Mouse (Mus musculus) MEL (cell line): ENCODE results near the gene Slc32a1. TPM values are rescaled to one million over a fixed set of nuclear protein-coding genes. Genes with fewer than 3 reads are reported as not detected.

Experiments
- DNase-seq: peaks from one replicate; pipeline ENCODE4 v3.0.0; 2011; ENCODE audit warnings: low read depth, low spot score
- H3K27ac ChIP-seq: 2 replicates; pipeline ENCODE4 v1.5.1; 2012; ENCODE audit warnings: low read depth, mild to moderate bottlenecking, control low read depth, low read length, moderate library complexity; ENCODE audit not compliant: control insufficient read depth
- H3K27me3 ChIP-seq, 2 experiments: fragments of 150-350 bp in 1 of 2; sonication (generic) in 1 of 2; 2 replicates each; pipeline ENCODE4 v1.6.1; 2012; ENCODE audit warnings: low read length in 2 of 2, mild to moderate bottlenecking in 2 of 2, improper control_type of control experiment in 1 of 2, moderate library complexity in 1 of 2; ENCODE audit not compliant: insufficient read depth in 2 of 2, control insufficient read depth in 1 of 2
- H3K36me3 ChIP-seq, 2 experiments: 2 replicates each; pipeline ENCODE4 v1.6.1; 2012 to 2014; ENCODE audit warnings: low read length in 2 of 2, improper control_type of control experiment in 1 of 2, inconsistent platforms in 1 of 2, mild to moderate bottlenecking in 1 of 2; ENCODE audit not compliant: insufficient read depth in 2 of 2, control insufficient read depth in 1 of 2
- H3K4me1 ChIP-seq, 2 experiments: fragments of 150-350 bp in 1 of 2; sonication (generic) in 1 of 2; 2 replicates each; pipeline ENCODE4 v1.6.1; 2012; ENCODE audit warnings: low read length in 2 of 2, improper control_type of control experiment in 1 of 2, mild to moderate bottlenecking in 1 of 2; ENCODE audit not compliant: insufficient read depth in 2 of 2, control insufficient read depth in 1 of 2
- H3K4me3 ChIP-seq, 2 experiments: fragments of 150-350 bp in 1 of 2; sonication (generic) in 1 of 2; 2 replicates each; pipeline ENCODE4 v1.5.1; 2012; ENCODE audit warnings: low read depth in 2 of 2, low read length in 2 of 2, mild to moderate bottlenecking in 2 of 2, moderate library complexity in 2 of 2, control low read depth in 1 of 2, improper control_type of control experiment in 1 of 2; ENCODE audit not compliant: control insufficient read depth in 1 of 2, insufficient read depth in 1 of 2
- H3K79me2 ChIP-seq: 2 replicates; pipeline ENCODE4 v1.6.1; 2012; ENCODE audit warnings: mild to moderate bottlenecking, low read length, moderate library complexity; ENCODE audit not compliant: control insufficient read depth, poor library complexity, insufficient read depth
- H3K9ac ChIP-seq: 2 replicates; pipeline ENCODE4 v1.6.1; 2012; ENCODE audit warnings: low read depth, mild to moderate bottlenecking, control low read depth, low read length, moderate library complexity; ENCODE audit not compliant: control insufficient read depth, poor library complexity, severe bottlenecking
- H3K9me3 ChIP-seq: fragments of 150-350 bp; sonication (generic); replicated peaks from 2 replicates; pipeline ENCODE4 v1.6.1; 2012; ENCODE audit warnings: mild to moderate bottlenecking, low read length, improper control_type of control experiment, moderate library complexity; ENCODE audit not compliant: insufficient read depth
- CHD1 ChIP-seq: IDR thresholded peaks from 2 replicates; pipeline ENCODE4 v1.6.1; 2012; ENCODE audit warnings: low read depth, mild to moderate bottlenecking, inconsistent platforms, low read length, improper control_type of control experiment
- CTCF ChIP-seq, 3 experiments: IDR thresholded peaks in 2 of 3; conservative IDR thresholded peaks in 1 of 3; 2 replicates each; pipeline ENCODE4 v1.5.1; 2011 to 2012; ENCODE audit warnings: low read length in 3 of 3, low read depth in 2 of 3, mild to moderate bottlenecking in 2 of 3, improper control_type of control experiment in 1 of 3, inconsistent platforms in 1 of 3, mixed read lengths in 1 of 3, moderate library complexity in 1 of 3; ENCODE audit not compliant: control insufficient read depth in 1 of 3, insufficient read depth in 1 of 3, poor library complexity in 1 of 3, severe bottlenecking in 1 of 3
- ELF1 ChIP-seq: IDR thresholded peaks from 2 replicates; pipeline ENCODE4 v1.6.1; 2014; ENCODE audit warnings: low read depth, mild to moderate bottlenecking, inconsistent platforms, low read length, improper control_type of control experiment, moderate library complexity
- EP300 ChIP-seq, 2 experiments: IDR thresholded peaks; 2 replicates each; pipeline ENCODE4 v1.6.1; 2011; ENCODE audit warnings: improper control_type of control experiment in 2 of 2, low read length in 2 of 2, low read depth in 1 of 2, mild to moderate bottlenecking in 1 of 2
- HCFC1 ChIP-seq: IDR thresholded peaks from 2 replicates; pipeline ENCODE4 v1.6.1; 2012; ENCODE audit warnings: low read depth, mild to moderate bottlenecking, inconsistent platforms, low read length, improper control_type of control experiment, moderate library complexity
- JUND ChIP-seq: IDR thresholded peaks from 2 replicates; pipeline ENCODE4 v1.6.1; 2011; ENCODE audit warnings: low read depth, mild to moderate bottlenecking, improper control_type of control experiment, low read length
- MAX ChIP-seq: IDR thresholded peaks from 2 replicates; pipeline ENCODE4 v1.6.1; 2011; ENCODE audit warnings: low read length, improper control_type of control experiment
- MAZ ChIP-seq: IDR thresholded peaks from 2 replicates; pipeline ENCODE4 v1.6.1; 2012; ENCODE audit warnings: low read depth, mild to moderate bottlenecking, inconsistent platforms, low read length, improper control_type of control experiment
- MYB ChIP-seq: IDR thresholded peaks from 2 replicates; pipeline ENCODE4 v1.6.1; 2011; ENCODE audit warnings: mild to moderate bottlenecking, low read depth, low read length, improper control_type of control experiment
- MYC ChIP-seq: IDR thresholded peaks from 2 replicates; pipeline ENCODE4 v1.6.1; 2011; ENCODE audit warnings: low read depth, mild to moderate bottlenecking, low read length, improper control_type of control experiment, moderate library complexity
- NELFE ChIP-seq: IDR thresholded peaks from 2 replicates; pipeline ENCODE4 v1.6.1; 2011; ENCODE audit warnings: low read depth, low read length, improper control_type of control experiment
- POLR2A ChIP-seq, 2 experiments: IDR thresholded peaks; 2 replicates each; pipeline ENCODE4 v1.6.1; 2011 to 2012; ENCODE audit warnings: low read length in 2 of 2, mild to moderate bottlenecking in 2 of 2, control low read depth in 1 of 2, improper control_type of control experiment in 1 of 2, low read depth in 1 of 2, moderate library complexity in 1 of 2; ENCODE audit not compliant: control insufficient read depth in 1 of 2, insufficient read depth in 1 of 2, poor library complexity in 1 of 2
- SMC3 ChIP-seq: IDR thresholded peaks from 2 replicates; pipeline ENCODE4 v1.6.1; 2011; ENCODE audit warnings: low read depth, low read length, improper control_type of control experiment
- TBP ChIP-seq: IDR thresholded peaks from 2 replicates; pipeline ENCODE4 v1.8.0; 2011; ENCODE audit warnings: low read depth, low read length, improper control_type of control experiment
- TCF12 ChIP-seq: IDR thresholded peaks from 2 replicates; pipeline ENCODE4 v1.6.1; 2014; ENCODE audit warnings: low read depth, mild to moderate bottlenecking, inconsistent platforms, low read length, improper control_type of control experiment, moderate library complexity
- UBTF ChIP-seq: IDR thresholded peaks from 2 replicates; pipeline ENCODE4 v1.6.1; 2012; ENCODE audit warnings: low read depth, mild to moderate bottlenecking, inconsistent platforms, low read length, improper control_type of control experiment, moderate library complexity, borderline replicate concordance; ENCODE audit not compliant: insufficient read depth
- USF2 ChIP-seq, 2 experiments: IDR thresholded peaks; 2 replicates each; pipeline ENCODE4 v1.6.1; 2011 to 2012; ENCODE audit warnings: improper control_type of control experiment in 2 of 2, low read length in 2 of 2, borderline replicate concordance in 1 of 2, inconsistent platforms in 1 of 2, low read depth in 1 of 2, mild to moderate bottlenecking in 1 of 2; ENCODE audit not compliant: insufficient read depth in 1 of 2
- ZKSCAN1 ChIP-seq: IDR thresholded peaks from 2 replicates; pipeline ENCODE4 v1.6.1; 2012; ENCODE audit warnings: low read depth, mild to moderate bottlenecking, inconsistent platforms, low read length, improper control_type of control experiment, moderate library complexity
- polyA plus RNA-seq, 2 experiments: library from polyadenylated mRNA; stranded (reverse) in 1 of 2; unstranded in 1 of 2; fragments of >175 nt in 1 of 2; fragments of >200 nt in 1 of 2; gene quantifications; 2 replicates each; pipeline versions ENCODE4 v1.2.1 to v1.2.4; 2012; ENCODE audit warnings: low replicate concordance in 2 of 2, low read depth in 1 of 2; ENCODE audit not compliant: insufficient read length in 2 of 2, insufficient read depth in 1 of 2, missing spikeins in 1 of 2
- total RNA-seq: library from RNA; depleted of rRNA; stranded (reverse); fragments of 300-350 nt; gene quantifications from 2 replicates; pipeline ENCODE4 v1.2.3, GENCODE M21; 2012

Gene Slc32a1
- total and polyA plus RNA-seq, 3 experiments: not detected

DNA sequence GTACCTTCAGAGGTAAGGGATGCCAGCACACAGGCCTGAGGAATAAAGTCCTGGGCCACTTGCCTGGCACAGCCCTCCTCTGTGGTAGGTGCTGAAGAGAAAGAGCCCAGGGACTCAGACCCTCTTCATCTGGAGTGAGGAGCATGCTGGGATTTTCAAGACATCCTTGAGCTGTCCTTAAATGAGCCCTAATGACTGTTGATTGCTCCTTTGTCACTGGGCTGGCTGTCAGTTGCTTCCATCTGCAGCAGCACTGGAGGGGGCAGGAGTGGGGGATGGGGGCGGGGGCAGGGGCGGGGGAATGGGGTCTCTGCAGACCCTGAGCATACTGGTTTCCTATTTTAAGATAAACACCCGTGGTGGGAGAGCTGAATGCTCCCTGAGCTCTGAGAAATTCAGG, 10.1 kb upstream of the Slc32a1 start:
- Histone ChIP-seq H3K79me2 (no peaks in the 10 kb centered on the region), H3K27me3 (no peaks in the 10 kb centered on the region), H3K9me3 (no peaks in the 10 kb centered on the region), H3K27ac (no peak overlapping the region), H3K4me3 (no peak overlapping the region), H3K4me1 (peaks cover 0 to 4% of the 10 kb centered on the region in 2 experiments; a peak in 2 of 4 replicates), H3K9ac (no peak overlapping the region), H3K36me3 (peaks cover 0 to 5% of the 10 kb centered on the region in 2 experiments; a peak in 2 of 4 replicates)
- DNase-seq: no peak
- TF ChIP-seq JUND: no peak
- TF ChIP-seq HCFC1: no peak
- no peak for TF ChIP-seq UBTF

DNA sequence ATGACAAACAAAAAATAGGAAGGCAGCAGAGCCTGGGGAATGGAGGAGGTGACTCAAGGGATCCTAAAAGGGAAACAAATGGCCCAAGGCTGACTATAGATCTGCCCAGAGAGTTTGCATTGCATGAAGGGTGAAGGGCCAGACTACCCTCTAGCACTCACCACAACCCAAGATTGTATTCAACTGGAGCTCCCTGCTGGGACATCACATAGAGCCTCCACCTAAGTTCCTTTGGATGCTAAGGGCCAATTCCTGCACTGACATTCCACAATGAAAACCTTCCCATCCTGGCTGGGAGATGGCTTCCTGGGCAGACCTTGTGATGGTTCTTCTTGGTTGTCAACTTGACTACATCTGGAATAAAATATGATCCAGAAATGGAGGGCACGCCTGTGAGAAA, 9.2 kb upstream of the Slc32a1 start:
- Histone ChIP-seq H3K27me3 (no peaks in the 10 kb centered on the region), H3K4me3 (no peak overlapping the region), H3K27ac (no peak overlapping the region), H3K4me1 (peaks cover 0 to 12% of the 10 kb centered on the region in 2 experiments; a peak in 2 of 4 replicates), H3K9ac (no peak overlapping the region), H3K79me2 (no peaks in the 10 kb centered on the region), H3K36me3 (peaks cover 0 to 9% of the 10 kb centered on the region in 2 experiments; a peak in 2 of 4 replicates), H3K9me3 (no peaks in the 10 kb centered on the region)
- no peak for DNase-seq
- no peak for TF ChIP-seq USF2 (IDR thresholded peaks at IDR 0.05; ENCODE audit: borderline replicate concordance in 1 of 2, insufficient read depth in 1 of 2, low read depth in 1 of 2, low read length in 2 of 2)
- no peak for TF ChIP-seq EP300 (IDR thresholded peaks at IDR 0.05; ENCODE audit: low read depth in 1 of 2, low read length in 2 of 2)
- no peak for TF ChIP-seq JUND
- TF ChIP-seq MAZ: no peak
- TF ChIP-seq TBP: no peak
- no peak for TF ChIP-seq MYB
- TF ChIP-seq NELFE: no peak
- TF ChIP-seq CTCF (IDR thresholded peaks at IDR 0.05 in 2 of 3, conservative IDR thresholded peaks at IDR 0.05 in 1 of 3; ENCODE audit: control insufficient read depth in 1 of 3, insufficient read depth in 1 of 3, low read depth in 2 of 3, low read length in 3 of 3, poor library complexity in 1 of 3, severe bottlenecking in 1 of 3): no peak
- TF ChIP-seq ELF1: no peak
- TF ChIP-seq CHD1: no peak
- no peak for TF ChIP-seq SMC3
- TF ChIP-seq POLR2A (IDR thresholded peaks at IDR 0.05; ENCODE audit: control insufficient read depth in 1 of 2, insufficient read depth in 1 of 2, low read depth in 1 of 2, low read length in 2 of 2, poor library complexity in 1 of 2): no peak
- TF ChIP-seq MYC: no peak
- TF ChIP-seq HCFC1: no peak
- no peak for TF ChIP-seq TCF12
- no peak for TF ChIP-seq MAX
- TF ChIP-seq ZKSCAN1: no peak
